47 mouse cellular contexts compared by ENCODE assay signal in the genomic region with DNA sequence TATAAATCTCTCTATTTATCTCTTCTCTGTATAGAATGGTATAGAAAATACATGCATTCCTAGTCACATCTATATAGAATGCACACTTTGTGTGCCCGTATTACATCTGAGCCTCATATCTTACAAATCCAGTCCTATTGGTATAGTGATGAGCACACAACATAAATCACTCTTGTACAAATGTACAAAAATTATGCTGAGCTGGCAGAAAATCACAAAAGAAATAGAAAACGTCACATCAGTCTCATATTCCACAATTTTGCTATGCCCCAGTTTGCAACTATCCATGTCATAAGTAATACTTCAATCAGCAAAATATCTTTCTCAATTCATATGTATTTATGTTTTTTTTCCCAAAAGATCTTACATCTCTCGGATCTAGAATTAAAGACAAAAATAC. TPM values are rescaled to one million over a fixed set of nuclear protein-coding genes. Genes with fewer than 3 reads are reported as not detected.
"Had no signal": no experiment of that assay in that cellular context is flagged by ENCODE, and none has a peak within 500 bp of the region (broad histone marks: within the 10 kb centered on the region; RNA-seq: fewer than 3 reads in every experiment).

No protein-coding gene starts in this region.

- H3K27me3 ChIP-seq: limb, embryonic 12.5 days; limb, embryonic 13.5 days; limb, embryonic 15.5 days; liver, embryonic 12.5 days; liver, embryonic 13.5 days; liver, embryonic 15.5 days; lung, embryonic 15.5 days; megakaryocyte, embryonic 14.5 days; midbrain, embryonic 12.5 days; midbrain, embryonic 13.5 days; midbrain, embryonic 15.5 days; neural tube, embryonic 12.5 days had no signal

- H3K9me3 ChIP-seq: limb, embryonic 10.5 days; limb, embryonic 12.5 days; limb, embryonic 13.5 days; limb, embryonic 15.5 days; liver, embryonic 12.5 days; liver, embryonic 13.5 days; liver, embryonic 15.5 days; lung, embryonic 15.5 days; megakaryocyte, embryonic 14.5 days; midbrain, embryonic 10.5 days; midbrain, embryonic 12.5 days; midbrain, embryonic 13.5 days; midbrain, embryonic 15.5 days; neural tube, embryonic 12.5 days had no signal

- H3K4me3 ChIP-seq: limb, embryonic 10.5 days; limb, embryonic 12.5 days; limb, embryonic 13.5 days; limb, embryonic 15.5 days; liver, embryonic 12.5 days; liver, embryonic 13.5 days; liver, embryonic 15.5 days; lung, embryonic 15.5 days; megakaryocyte, embryonic 14.5 days; midbrain, embryonic 10.5 days; midbrain, embryonic 12.5 days; midbrain, embryonic 13.5 days; midbrain, embryonic 15.5 days; myocyte; neural tube, embryonic 12.5 days had no signal

- H3K4me2 ChIP-seq: limb, embryonic 12.5 days; limb, embryonic 13.5 days; limb, embryonic 15.5 days; liver, embryonic 11.5 days; liver, embryonic 12.5 days; liver, embryonic 13.5 days; liver, embryonic 15.5 days; lung, embryonic 14.5 days; lung, embryonic 15.5 days; midbrain, embryonic 11.5 days; midbrain, embryonic 12.5 days; midbrain, embryonic 13.5 days; midbrain, embryonic 15.5 days; neural tube, embryonic 12.5 days had no signal

- H3K9ac ChIP-seq: limb, embryonic 12.5 days; limb, embryonic 13.5 days; limb, embryonic 15.5 days; liver, embryonic 12.5 days; liver, embryonic 13.5 days; liver, embryonic 14.5 days; liver, embryonic 15.5 days; liver, postnatal 0 days; lung, embryonic 14.5 days; lung, embryonic 15.5 days; midbrain, embryonic 12.5 days; midbrain, embryonic 13.5 days; midbrain, embryonic 15.5 days; neural tube, embryonic 12.5 days had no signal

- H3K36me3 ChIP-seq: limb, embryonic 10.5 days; limb, embryonic 12.5 days; limb, embryonic 13.5 days; limb, embryonic 15.5 days; liver, embryonic 12.5 days; liver, embryonic 13.5 days; liver, embryonic 15.5 days; lung, embryonic 15.5 days; midbrain, embryonic 10.5 days; midbrain, embryonic 12.5 days; midbrain, embryonic 13.5 days; midbrain, embryonic 15.5 days; neural tube, embryonic 12.5 days had no signal

- H3K4me1 ChIP-seq: limb, embryonic 10.5 days; limb, embryonic 12.5 days; limb, embryonic 13.5 days; limb, embryonic 15.5 days; liver, embryonic 12.5 days; liver, embryonic 13.5 days; liver, embryonic 15.5 days; lung, embryonic 15.5 days; megakaryocyte, embryonic 14.5 days; midbrain, embryonic 10.5 days; midbrain, embryonic 12.5 days; midbrain, embryonic 13.5 days; midbrain, embryonic 15.5 days; neural tube, embryonic 12.5 days had no signal

- DNase-seq: left cerebral cortex, postnatal 4 days; liver; liver, embryonic 13.5 days; liver, postnatal 0 days; lung, adult 18-20 months; lung, adult 2 months; lung, embryonic 14.5 days; lung, postnatal 10 days; lung, postnatal 14 days; lung, postnatal 36 days; lung, postnatal 4 days; midbrain, embryonic 14.5 days had no signal

- H3K27ac ChIP-seq: limb, embryonic 10.5 days; limb, embryonic 12.5 days; limb, embryonic 13.5 days; limb, embryonic 15.5 days; liver, embryonic 12.5 days; liver, embryonic 13.5 days; liver, embryonic 14.5 days; liver, embryonic 15.5 days; lung, embryonic 15.5 days; macrophage; midbrain, embryonic 10.5 days; midbrain, embryonic 12.5 days; midbrain, embryonic 13.5 days; midbrain, embryonic 15.5 days; neural tube, embryonic 12.5 days had no signal

RNA-seq across cellular contexts. Expression of a gene that starts 4.7 kb away (rescaled TPM):
- total RNA-seq: left cerebral cortex, postnatal 10 days; left cerebral cortex, postnatal 14 days; left cerebral cortex, postnatal 25 days; left cerebral cortex, postnatal 36 days; left cerebral cortex, postnatal 4 days; liver, adult 2 months; megakaryocyte progenitor cell, adult 5-6 weeks; megakaryocyte, adult 5-6 weeks; megakaryocyte-erythroid progenitor cell, adult 5-6 weeks; midbrain, postnatal 0 days; monocyte, adult 5-6 weeks had no signal
- polyA plus RNA-seq: limb, embryonic 10.5 days; limb, embryonic 11.5 days; limb, embryonic 12.5 days; limb, embryonic 13.5 days; limb, embryonic 14.5 days; limb, embryonic 15.5 days; liver, adult 2 months; liver, embryonic 11.5 days; liver, embryonic 12.5 days; liver, embryonic 13.5 days; liver, embryonic 14.5 days; liver, embryonic 15.5 days; liver, embryonic 16.5 days; liver, postnatal 0 days; lung, adult 2 months; lung, embryonic 14.5 days; lung, embryonic 15.5 days; lung, embryonic 16.5 days; lung, postnatal 0 days; macrophage; midbrain, embryonic 10.5 days; midbrain, embryonic 11.5 days; midbrain, embryonic 12.5 days; midbrain, embryonic 13.5 days; midbrain, embryonic 14.5 days; midbrain, embryonic 15.5 days; midbrain, embryonic 16.5 days; midbrain, postnatal 0 days; myocyte; neural tube, embryonic 11.5 days; neural tube, embryonic 12.5 days had no signal

RNA-seq across cellular contexts. Expression of a gene that starts 23.3 kb away (rescaled TPM):
- total RNA-seq: left cerebral cortex, postnatal 10 days; left cerebral cortex, postnatal 14 days; left cerebral cortex, postnatal 25 days; left cerebral cortex, postnatal 36 days; left cerebral cortex, postnatal 4 days; liver, adult 2 months; megakaryocyte progenitor cell, adult 5-6 weeks; megakaryocyte, adult 5-6 weeks; megakaryocyte-erythroid progenitor cell, adult 5-6 weeks; midbrain, postnatal 0 days; monocyte, adult 5-6 weeks had no signal
- polyA plus RNA-seq: limb, embryonic 10.5 days; limb, embryonic 11.5 days; limb, embryonic 12.5 days; limb, embryonic 13.5 days; limb, embryonic 14.5 days; limb, embryonic 15.5 days; liver, adult 2 months; liver, embryonic 11.5 days; liver, embryonic 12.5 days; liver, embryonic 13.5 days; liver, embryonic 14.5 days; liver, embryonic 15.5 days; liver, embryonic 16.5 days; liver, postnatal 0 days; lung, adult 2 months; lung, embryonic 14.5 days; lung, embryonic 15.5 days; lung, embryonic 16.5 days; lung, postnatal 0 days; macrophage; midbrain, embryonic 10.5 days; midbrain, embryonic 11.5 days; midbrain, embryonic 12.5 days; midbrain, embryonic 13.5 days; midbrain, embryonic 14.5 days; midbrain, embryonic 15.5 days; midbrain, embryonic 16.5 days; midbrain, postnatal 0 days; myocyte; neural tube, embryonic 11.5 days; neural tube, embryonic 12.5 days had no signal
